ENCODE assay signal across 25 mouse cellular contexts in the genomic region with DNA sequence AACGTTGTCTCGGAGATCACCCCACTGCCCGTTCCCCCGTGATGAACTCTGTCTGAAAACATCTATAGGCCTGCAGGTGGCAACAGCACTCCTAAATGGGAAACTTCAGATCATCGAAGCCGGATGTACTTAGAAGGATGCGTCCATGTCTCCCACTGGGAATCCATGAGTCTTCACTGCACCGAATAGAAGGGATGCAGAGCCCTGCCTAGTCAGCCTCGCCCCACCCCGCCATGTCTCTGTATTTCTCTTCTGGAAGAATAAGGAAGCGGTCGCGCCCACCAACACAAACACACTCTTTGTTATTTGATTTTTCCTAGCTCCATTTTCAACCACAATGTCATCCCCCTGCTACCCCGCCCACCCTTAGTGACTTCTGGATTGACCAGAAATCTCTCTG. TPM values are rescaled to one million over a fixed set of nuclear protein-coding genes. Genes with fewer than 3 reads are reported as not detected.
DNase-seq lines count a peak whose midpoint lies in the region; ATAC-seq and TF ChIP-seq lines count a peak whose summit lies in the region.
"Had no signal": no experiment of that assay in that cellular context is flagged by ENCODE, and none has a peak within 500 bp of the region (broad histone marks: within the 10 kb centered on the region; RNA-seq: fewer than 3 reads in every experiment).

No protein-coding gene starts in this region.

- no peak for ATAC-seq in intestine, postnatal 0 days
- ATAC-seq in intestine, embryonic 16.5 days: no peak
- ATAC-seq in midbrain, postnatal 0 days (ENCODE audit: low FRiP score): no peak
- ATAC-seq in midbrain, embryonic 14.5 days (ENCODE audit: low FRiP score, low TSS enrichment): no peak
- ATAC-seq: CD4-positive, CD25-positive, alpha-beta regulatory T cell, adult 4 months; forebrain, embryonic 14.5 days; intestine, embryonic 15.5 days had no signal

- H3K9me3 ChIP-seq in intestine, postnatal 0 days (ENCODE audit: control insufficient read depth): no peaks in the 10 kb centered on the region
- H3K9me3 ChIP-seq in intestine, embryonic 16.5 days (ENCODE audit: control insufficient read depth, low read length): no peaks in the 10 kb centered on the region
- no peaks in the 10 kb centered on the region for H3K9me3 ChIP-seq in midbrain, postnatal 0 days (ENCODE audit: low read length)
- no peaks in the 10 kb centered on the region for H3K9me3 ChIP-seq in midbrain, embryonic 14.5 days (ENCODE audit: control insufficient read depth, low read length)
- H3K9me3 ChIP-seq in ES-E14 (ENCODE audit: control insufficient read depth, insufficient read depth, low read depth, low read length): no peaks in the 10 kb centered on the region
- H3K9me3 ChIP-seq: embryonic facial prominence, embryonic 12.5 days; embryonic facial prominence, embryonic 15.5 days; heart, embryonic 10.5 days; heart, embryonic 13.5 days; hindbrain, embryonic 15.5 days; intestine, embryonic 15.5 days had no signal

- H3K27me3 ChIP-seq in intestine, postnatal 0 days (replicated peaks; ENCODE audit: control insufficient read depth, insufficient read depth, low read length): no peaks in the 10 kb centered on the region
- H3K27me3 ChIP-seq in intestine, embryonic 16.5 days (replicated peaks; ENCODE audit: control insufficient read depth, insufficient read depth, low read length): no peaks in the 10 kb centered on the region
- H3K27me3 ChIP-seq in midbrain, postnatal 0 days (ENCODE audit: insufficient read depth, low read length): no peaks in the 10 kb centered on the region
- no peaks in the 10 kb centered on the region for H3K27me3 ChIP-seq in midbrain, embryonic 14.5 days (ENCODE audit: control insufficient read depth, insufficient read depth, low read length)
- H3K27me3 ChIP-seq: embryonic facial prominence, embryonic 12.5 days; embryonic facial prominence, embryonic 15.5 days; heart, embryonic 13.5 days; hindbrain, embryonic 15.5 days; intestine, embryonic 15.5 days had no signal

- TF ChIP-seq CTCF in intestine, postnatal 0 days (IDR thresholded peaks at IDR 0.05; ENCODE audit: low read depth): peak; percentile 12; the same call in 1 of the 2 replicates
- TF ChIP-seq CTCF in midbrain, postnatal 0 days (IDR thresholded peaks at IDR 0.05): peak; percentile 60
- 0 out of 2 replicates have a peak, but pooled peaks have one; percentile 12 for TF ChIP-seq CTCF in cortical plate, adult 2 months (IDR thresholded peaks at IDR 0.05; ENCODE audit: extremely low read depth, insufficient read depth, low read length)

- no peak overlapping the region for H3K4me2 ChIP-seq in intestine, postnatal 0 days (replicated peaks; ENCODE audit: low read depth)
- H3K4me2 ChIP-seq in intestine, embryonic 16.5 days (ENCODE audit: low read depth, low read length): no peak overlapping the region
- H3K4me2 ChIP-seq in midbrain, postnatal 0 days (ENCODE audit: low read depth, low read length, poor library complexity, severe bottlenecking): no peak overlapping the region
- no peak overlapping the region for H3K4me2 ChIP-seq in midbrain, embryonic 14.5 days (ENCODE audit: low read length)
- H3K4me2 ChIP-seq: embryonic facial prominence, embryonic 12.5 days; embryonic facial prominence, embryonic 15.5 days; heart, embryonic 13.5 days; hindbrain, embryonic 15.5 days; intestine, embryonic 15.5 days had no signal

- 85% methylated on average over 14 of the region's 14 CpGs for WGBS in intestine, postnatal 0 days
- 86% methylated on average over 14 of the region's 14 CpGs for WGBS in intestine, embryonic 16.5 days
- WGBS in midbrain, postnatal 0 days: 86% methylated on average over 14 of the region's 14 CpGs
- WGBS in midbrain, embryonic 14.5 days: 89% methylated on average over 14 of the region's 14 CpGs

- DNase-seq in midbrain, postnatal 0 days (ENCODE audit: low spot score): peak; percentile 40
- DNase-seq in midbrain, embryonic 14.5 days: no peak
- DNase-seq in ES-E14 (ENCODE audit: low read depth, low spot score): no peak
- DNase-seq in kidney, adult 18-20 months: no peak
- DNase-seq in cerebellum, postnatal 25 days: no peak
- DNase-seq: adrenal gland, adult 2 months; adrenal gland, postnatal 14 days; cerebellum, adult 11-12 months; cerebellum, adult 8-10 months; gastrocnemius, postnatal 10 days; gastrocnemius, postnatal 36 days; heart, adult 2 months; heart, postnatal 14 days; heart, postnatal 4 days had no signal

- no peak overlapping the region for H3K4me3 ChIP-seq in intestine, postnatal 0 days (ENCODE audit: low read depth, low read length)
- H3K4me3 ChIP-seq in intestine, embryonic 16.5 days (ENCODE audit: low read length): no peak overlapping the region
- no peak overlapping the region for H3K4me3 ChIP-seq in midbrain, postnatal 0 days (ENCODE audit: low read depth, low read length)
- no peak overlapping the region for H3K4me3 ChIP-seq in midbrain, embryonic 14.5 days (replicated peaks; ENCODE audit: low read depth, low read length)
- H3K4me3 ChIP-seq in ES-E14 (ENCODE audit: insufficient read depth in 1 of 2, low read depth in 1 of 2, low read length in 2 of 2, poor library complexity in 1 of 2, severe bottlenecking in 1 of 2): peak overlapping the region in 1 of 2 experiments; percentile 31; a peak in 2 of 4 replicates
- no peak overlapping the region for H3K4me3 ChIP-seq in cortical plate, adult 2 months (ENCODE audit: insufficient read depth, low read length)
- H3K4me3 ChIP-seq: embryonic facial prominence, embryonic 12.5 days; embryonic facial prominence, embryonic 15.5 days; heart, adult 2 months; heart, embryonic 10.5 days; heart, embryonic 13.5 days; hindbrain, embryonic 15.5 days; intestine, embryonic 15.5 days had no signal

- no peaks in the 10 kb centered on the region for H3K36me3 ChIP-seq in intestine, postnatal 0 days (ENCODE audit: control insufficient read depth, insufficient read depth)
- no peaks in the 10 kb centered on the region for H3K36me3 ChIP-seq in intestine, embryonic 16.5 days (ENCODE audit: control insufficient read depth, insufficient read depth, low read length)
- no peaks in the 10 kb centered on the region for H3K36me3 ChIP-seq in midbrain, postnatal 0 days (ENCODE audit: insufficient read depth, low read length)
- H3K36me3 ChIP-seq in midbrain, embryonic 14.5 days (ENCODE audit: control insufficient read depth, insufficient read depth, low read length): no peaks in the 10 kb centered on the region
- H3K36me3 ChIP-seq in ES-E14 (ENCODE audit: control insufficient read depth, insufficient read depth, low read length, poor library complexity, severe bottlenecking): no peaks in the 10 kb centered on the region
- H3K36me3 ChIP-seq: embryonic facial prominence, embryonic 12.5 days; embryonic facial prominence, embryonic 15.5 days; heart, embryonic 10.5 days; heart, embryonic 13.5 days; hindbrain, embryonic 15.5 days; intestine, embryonic 15.5 days had no signal

- in situ Hi-C loops in ES-E14 (cut with MboI; ENCODE audit: low sequenced_read_pairs in 2 of 2, unreplicated experiment in 2 of 2): no loop called here

- no peak for TF ChIP-seq POLR2A in cortical plate, adult 2 months (IDR thresholded peaks at IDR 0.05; ENCODE audit: extremely low read depth, insufficient read depth, low read length)

- H3K4me1 ChIP-seq in intestine, postnatal 0 days (replicated peaks; ENCODE audit: control insufficient read depth, insufficient read depth, low read length): no peaks in the 10 kb centered on the region
- no peaks in the 10 kb centered on the region for H3K4me1 ChIP-seq in intestine, embryonic 16.5 days (ENCODE audit: control insufficient read depth, insufficient read depth, low read length)
- H3K4me1 ChIP-seq in midbrain, postnatal 0 days (ENCODE audit: insufficient read depth, low read length): no peaks in the 10 kb centered on the region
- H3K4me1 ChIP-seq in midbrain, embryonic 14.5 days (ENCODE audit: control insufficient read depth, insufficient read depth, low read length): peaks cover 4% of the 10 kb centered on the region; the same call in 1 of the 2 replicates
- H3K4me1 ChIP-seq in ES-E14 (ENCODE audit: control insufficient read depth in 2 of 2, insufficient read depth in 2 of 2, low read length in 2 of 2, poor library complexity in 1 of 2): peaks cover 2 to 10% of the 10 kb centered on the region in 2 experiments; a peak in 2 of 4 replicates
- H3K4me1 ChIP-seq in cortical plate, adult 2 months (ENCODE audit: control insufficient read depth, insufficient read depth, low read length): no peaks in the 10 kb centered on the region
- H3K4me1 ChIP-seq: embryonic facial prominence, embryonic 12.5 days; embryonic facial prominence, embryonic 15.5 days; heart, embryonic 10.5 days; intestine, embryonic 15.5 days had no signal

- no peak overlapping the region for H3K27ac ChIP-seq in intestine, postnatal 0 days (ENCODE audit: low read depth, low read length)
- H3K27ac ChIP-seq in intestine, embryonic 16.5 days (ENCODE audit: low read length): no peak overlapping the region
- H3K27ac ChIP-seq in midbrain, postnatal 0 days (ENCODE audit: low read depth, low read length): no peak overlapping the region
- no peak overlapping the region for H3K27ac ChIP-seq in midbrain, embryonic 14.5 days (replicated peaks; ENCODE audit: low read depth, low read length)
- H3K27ac ChIP-seq in ES-E14 (ENCODE audit: insufficient read depth, low read depth, low read length, poor library complexity, severe bottlenecking): peak overlapping the region; percentile 75; the same call in 1 of the 2 replicates
- H3K27ac ChIP-seq in cortical plate, adult 2 months (ENCODE audit: insufficient read depth, low read length): no peak overlapping the region
- H3K27ac ChIP-seq: embryonic facial prominence, embryonic 12.5 days; embryonic facial prominence, embryonic 15.5 days; heart, adult 2 months; heart, embryonic 10.5 days; heart, embryonic 13.5 days; hindbrain, embryonic 15.5 days; intestine, embryonic 15.5 days had no signal

- H3K9ac ChIP-seq in intestine, postnatal 0 days (ENCODE audit: low read depth, low read length): no peak overlapping the region
- no peak overlapping the region for H3K9ac ChIP-seq in intestine, embryonic 16.5 days (ENCODE audit: low read depth, low read length)
- H3K9ac ChIP-seq in midbrain, postnatal 0 days (replicated peaks; ENCODE audit: low read length, poor library complexity, severe bottlenecking): no peak overlapping the region
- no peak overlapping the region for H3K9ac ChIP-seq in midbrain, embryonic 14.5 days (replicated peaks; ENCODE audit: low read length)
- peak overlapping the region; percentile 55; the same call in 1 of the 2 replicates for H3K9ac ChIP-seq in ES-E14 (ENCODE audit: insufficient read depth, low read depth, low read length, poor library complexity, severe bottlenecking)
- H3K9ac ChIP-seq: embryonic facial prominence, embryonic 12.5 days; embryonic facial prominence, embryonic 15.5 days; heart, embryonic 13.5 days; hindbrain, embryonic 15.5 days; intestine, embryonic 15.5 days had no signal

RNA-seq across cellular contexts. Expression of gene Cand1, which starts 4.3 kb away (rescaled TPM):
- polyA plus RNA-seq in intestine, postnatal 0 days (2015; fragmentation: Nextera tagmentation; extraction: Ambion mirVana): 13.6 and 16.9 TPM in 2 replicates
- 29.2 and 33.0 TPM in 2 replicates for polyA plus RNA-seq in intestine, embryonic 16.5 days (2015; fragmentation: Nextera tagmentation; extraction: Ambion mirVana)
- 84.9 and 116 TPM in 2 replicates for total RNA-seq in midbrain, postnatal 0 days (2014; rRNA removed)
- 28.2 and 30.7 TPM in 2 replicates for polyA plus RNA-seq in midbrain, postnatal 0 days (2015; fragmentation: Nextera tagmentation; extraction: Ambion mirVana)
- 45.2 and 79.8 TPM in 2 replicates for polyA plus RNA-seq in midbrain, embryonic 14.5 days (2014; fragmentation: Nextera tagmentation; extraction: Ambion mirVana)
- 95.6 and 122 TPM in 2 replicates for total RNA-seq in ES-E14 (2012; rRNA removed)
- polyA plus RNA-seq in cortical plate, adult 2 months (2012; rRNA removed): 32.2 and 34.2 TPM in 2 replicates
